Mouse (Mus musculus) heart, postnatal 14 days (tissue): ENCODE measurements around the gene Lcorl. TPM values are rescaled to one million over a fixed set of nuclear protein-coding genes. Genes with fewer than 3 reads are reported as not detected.
"Not testable (repeated sequence)": the region's sequence is repeated elsewhere in the genome, so short reads cannot be mapped to it uniquely, and the experiment has no call there.

Experiments
- DNase-seq, 2 experiments: peaks; one replicate each; pipeline ENCODE4 v3.0.0; 2021 to 2022
- intact Hi-C: fragments of 180-260 bp; cut with DNase I; formaldehyde crosslinking; loops from one replicate; pipeline ENCODE4 v1.15.1; 2025
- total RNA-seq, 2 experiments: library from RNA; stranded (reverse); gene quantifications; 2 replicates each; pipeline ENCODE4 v1.2.3; 2021

Gene Lcorl
- total RNA-seq, 2 experiments from 2014 or later, result 11.2 to 11.7 TPM

GRCm38 (mm10) chr5:45718848-45719488, 138.4 kb downstream of the Lcorl start:
- intact Hi-C loops, result no loop called here
- DNase-seq, result no peak

GRCm38 (mm10) chr5:45709653-45710052, 147.8 kb downstream of the Lcorl start:
- intact Hi-C loops, result no loop called here
- DNase-seq, result no peak

GRCm38 (mm10) chr5:45706811-45707210, 150.6 kb downstream of the Lcorl start:
- intact Hi-C loops, result no loop called here

GRCm38 (mm10) chr5:45691678-45692077, 165.7 kb downstream of the Lcorl start:
- no peak for DNase-seq
- intact Hi-C loops, result no loop called here

More at GRCm38 (mm10) chr5:45706811-45707210, 150.6 kb downstream of the Lcorl start:
- no peak for DNase-seq

GRCm38 (mm10) chr5:45690802-45691201, 166.6 kb downstream of the Lcorl start:
- DNase-seq, result no peak
- intact Hi-C loops, result no loop called here

GRCm38 (mm10) chr5:45689152-45689551, 168.3 kb downstream of the Lcorl start:
- intact Hi-C loops, result no loop called here
- DNase-seq, result no peak

- no peak for DNase-seq
- intact Hi-C loops, result no loop called here
Observed at GRCm38 (mm10) chr5:45686223-45686622, 171.2 kb downstream of the Lcorl start.

GRCm38 (mm10) chr5:45685243-45685642, 172.2 kb downstream of the Lcorl start:
- DNase-seq, result no peak
- intact Hi-C loops, result no loop called here

GRCm38 (mm10) chr5:45683388-45683787, 174.0 kb downstream of the Lcorl start:
- DNase-seq, result no peak
- intact Hi-C loops, result no loop called here

- intact Hi-C loops, result no loop called here
- no peak for DNase-seq
Observed at GRCm38 (mm10) chr5:45679955-45680354, 177.5 kb downstream of the Lcorl start.

GRCm38 (mm10) chr5:45677639-45678038, 179.8 kb downstream of the Lcorl start:
- intact Hi-C loops, result no loop called here
- no peak for DNase-seq

GRCm38 (mm10) chr5:45675032-45675431, 182.4 kb downstream of the Lcorl start:
- DNase-seq, result no peak
- intact Hi-C loops, result no loop called here

GRCm38 (mm10) chr5:45670894-45671494, 186.4 kb downstream of the Lcorl start:
- intact Hi-C loops, result loop anchor here (5.0 kb wide), 2 partner anchors 186 to 676 kb away; partner anchors contain the start of gene Lcorl
- DNase-seq, result no peak

GRCm38 (mm10) chr5:45670280-45670670, 187.1 kb downstream of the Lcorl start:
- no peak for DNase-seq
- intact Hi-C loops, result loop anchor here (5.0 kb wide), 2 partner anchors 187 to 677 kb away; partner anchors contain the start of gene Lcorl

GRCm38 (mm10) chr5:45669598-45670279, 187.7 kb downstream of the Lcorl start, which contains the start of gene Ncapg:
TSS of gene Ncapg (plus strand) at chr5:45669919.
- intact Hi-C loops, result loop anchor here (2.0 to 5.0 kb wide), 4 partner anchors 135 to 678 kb away; partner anchors contain the start of gene Lcorl
- peak; percentile 99 to 100 for DNase-seq

GRCm38 (mm10) chr5:45669234-45669597, 188.2 kb downstream of the Lcorl start:
- no peak for DNase-seq
- intact Hi-C loops, result loop anchor here (2.0 kb wide), 2 partner anchors 134 to 194 kb away; no protein-coding TSS in a partner anchor

GRCm38 (mm10) chr5:45668831-45669230, 188.6 kb downstream of the Lcorl start:
- no peak for DNase-seq
- intact Hi-C loops, result loop anchor here (2.0 kb wide), 2 partner anchors 134 to 194 kb away; no protein-coding TSS in a partner anchor

- intact Hi-C loops, result loop anchor here (2.0 kb wide), 2 partner anchors 134 to 194 kb away; no protein-coding TSS in a partner anchor
- DNase-seq, result no peak
Observed at GRCm38 (mm10) chr5:45668324-45668723, 189.1 kb downstream of the Lcorl start.

- intact Hi-C loops, DNase-seq: not testable (repeated sequence)
Observed at GRCm38 (mm10) chr5:45658406-45658805, 199.0 kb downstream of the Lcorl start.

- no peak for DNase-seq
- intact Hi-C loops, result no loop called here
Observed at GRCm38 (mm10) chr5:45651026-45651703, 206.2 kb downstream of the Lcorl start.
